8 mouse cellular contexts compared by ENCODE assay signal in the genomic region with DNA sequence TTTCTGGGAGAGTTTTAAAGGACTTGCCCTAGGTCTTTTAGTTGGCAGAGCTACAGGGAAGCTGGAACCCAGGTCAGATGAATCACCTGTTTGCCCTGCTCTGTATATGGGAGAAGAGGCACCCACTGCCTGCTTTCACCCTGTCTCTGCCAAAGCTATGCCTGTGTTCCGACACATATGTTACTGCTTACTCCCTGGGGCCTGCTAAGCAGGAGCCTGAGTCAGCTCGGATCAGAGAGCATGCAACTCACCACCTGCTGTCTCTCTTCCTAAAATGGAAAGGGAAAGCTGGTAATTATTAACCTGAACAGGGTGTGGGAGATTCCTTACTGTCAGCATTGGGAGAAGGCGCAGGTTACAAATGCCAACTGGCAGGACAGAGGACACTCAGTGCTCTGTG. TPM values are rescaled to one million over a fixed set of nuclear protein-coding genes. Genes with fewer than 3 reads are reported as not detected.
DNase-seq lines count a peak whose midpoint lies in the region; ATAC-seq lines count a peak whose summit lies in the region.

No protein-coding gene starts in this region.

- H3K4me2 ChIP-seq in forebrain, embryonic 15.5 days (replicated peaks): peak overlapping the region; percentile 56

- peak overlapping the region; percentile 100 for H3K27ac ChIP-seq in forebrain, embryonic 15.5 days (replicated peaks)

- H3K36me3 ChIP-seq in forebrain, embryonic 15.5 days: no peaks in the 10 kb centered on the region

- H3K9me3 ChIP-seq in forebrain, embryonic 15.5 days: no peaks in the 10 kb centered on the region

- H3K27me3 ChIP-seq in forebrain, embryonic 15.5 days: no peaks in the 10 kb centered on the region

- H3K4me1 ChIP-seq in forebrain, embryonic 15.5 days: peaks cover 40% of the 10 kb centered on the region

- peak overlapping the region; percentile 71 for H3K4me3 ChIP-seq in forebrain, embryonic 15.5 days

- no peak for ATAC-seq in forebrain, embryonic 15.5 days (replicated peaks)
- no peak for ATAC-seq in megakaryocyte progenitor cell, adult 5-6 weeks (replicated peaks; ENCODE audit: poor library complexity)

- DNase-seq in heart, adult 11 months: peak; percentile 92
- no peak for DNase-seq in heart, adult 18-20 months
- peak; percentile 35 for DNase-seq in adrenal gland, postnatal 10 days
- peak; percentile 75 to 89 for DNase-seq in kidney, adult 8-10 months
- DNase-seq in lung, postnatal 25 days (ENCODE audit: low spot score): peak; percentile 38
- no peak for DNase-seq in spleen, adult 12 weeks (ENCODE audit: low spot score)

- 51% methylated on average over 3 of the region's 3 CpGs for WGBS in forebrain, embryonic 15.5 days

- peak overlapping the region; percentile 35; the same call in 1 of the 2 replicates for H3K9ac ChIP-seq in forebrain, embryonic 15.5 days (replicated peaks)

RNA-seq across cellular contexts. Expression of a gene that starts 2.2 kb away (rescaled TPM):
- 10 to 100 TPM; 34.0 to 42.4 TPM for total RNA-seq in heart, adult 18-20 months (2021)
- 100 to 1,000 TPM; 116 to 140 TPM for total RNA-seq in adrenal gland, postnatal 10 days (2021)
- polyA plus RNA-seq in forebrain, embryonic 15.5 days (2015; fragmentation: Nextera tagmentation; extraction: Ambion mirVana): 191 and 194 TPM in 2 replicates
- total RNA-seq in megakaryocyte progenitor cell, adult 5-6 weeks (2015): 266 and 302 TPM in 2 replicates
- 461 and 467 TPM in 2 replicates for total RNA-seq in megakaryocyte progenitor cell, adult 5-6 weeks (2017)

RNA-seq across cellular contexts. Expression of a gene that starts 59.5 kb away (rescaled TPM):
- 1,000 to 10,000 TPM; 2,644 to 2,919 TPM for total RNA-seq in heart, adult 18-20 months (2021)
- total RNA-seq in adrenal gland, postnatal 10 days (2021): 100 to 1,000 TPM; 725 to 758 TPM
- polyA plus RNA-seq in forebrain, embryonic 15.5 days (2015; fragmentation: Nextera tagmentation; extraction: Ambion mirVana): 447 and 482 TPM in 2 replicates
- 664 and 680 TPM in 2 replicates for total RNA-seq in megakaryocyte progenitor cell, adult 5-6 weeks (2015)
- 231 and 244 TPM in 2 replicates for total RNA-seq in megakaryocyte progenitor cell, adult 5-6 weeks (2017)

Comparison
In these comparisons a context has a peak if more than half of its experiments do, and no peak if none do; other contexts are left out.
1. DNase-seq: peak in heart, adult 11 months (single experiment), adrenal gland, postnatal 10 days (single experiment), kidney, adult 8-10 months (2 of 2) and lung, postnatal 25 days (single experiment); none in heart, adult 18-20 months (0 of 2) and spleen, adult 12 weeks (single experiment).